In genomic region chr10:83261264-83261663, GRCm38 (mm10) we compare ENCODE assay signal across 29 mouse cellular contexts.
DNase-seq lines count a peak whose midpoint lies in the region; ATAC-seq lines count a peak whose summit lies in the region.
"Had no signal": no experiment of that assay in that cellular context is flagged by ENCODE, and none has a peak within 500 bp of the region (broad histone marks: within the 10 kb centered on the region; RNA-seq: fewer than 3 reads in every experiment).

No protein-coding gene starts in this region.

- 40% methylated on average over 4 of the region's 4 CpGs for WGBS in forebrain, embryonic 14.5 days
- WGBS in forebrain, embryonic 10.5 days: 74% methylated on average over 4 of the region's 4 CpGs
- 32% methylated on average over 4 of the region's 4 CpGs for WGBS in lung, embryonic 15.5 days

- no peaks in the 10 kb centered on the region for H3K36me3 ChIP-seq in forebrain, embryonic 14.5 days (ENCODE audit: control insufficient read depth, insufficient read depth, low read length)
- no peaks in the 10 kb centered on the region for H3K36me3 ChIP-seq in forebrain, embryonic 10.5 days (replicated peaks)
- no peaks in the 10 kb centered on the region for H3K36me3 ChIP-seq in lung, embryonic 15.5 days
- H3K36me3 ChIP-seq: embryonic facial prominence, embryonic 13.5 days; heart, embryonic 12.5 days; kidney, embryonic 15.5 days; neural tube, embryonic 13.5 days; stomach, embryonic 15.5 days had no signal

- H3K4me3 ChIP-seq in forebrain, embryonic 14.5 days (ENCODE audit: low read depth, low read length): no peak overlapping the region
- no peak overlapping the region for H3K4me3 ChIP-seq in forebrain, embryonic 10.5 days
- H3K4me3 ChIP-seq in lung, embryonic 15.5 days: no peak overlapping the region
- H3K4me3 ChIP-seq: embryonic facial prominence, embryonic 13.5 days; gastrocnemius, adult 2 months; heart, embryonic 12.5 days; kidney, embryonic 15.5 days; myocyte; neural tube, embryonic 13.5 days; stomach, embryonic 15.5 days had no signal

- no peak overlapping the region for H3K4me2 ChIP-seq in forebrain, embryonic 14.5 days (ENCODE audit: low read length)
- no peak overlapping the region for H3K4me2 ChIP-seq in lung, embryonic 15.5 days
- H3K4me2 ChIP-seq: embryonic facial prominence, embryonic 13.5 days; heart, embryonic 12.5 days; kidney, embryonic 15.5 days; liver, embryonic 11.5 days; neural tube, embryonic 13.5 days; stomach, embryonic 15.5 days had no signal

- peak; percentile 30 for DNase-seq in forebrain, embryonic 14.5 days (ENCODE audit: low spot score)
- DNase-seq in forebrain, embryonic 10.5 days (ENCODE audit: extremely low spot score, low spot score): no peak
- DNase-seq in lung, postnatal 36 days: no peak
- DNase-seq in 3T3-L1 (ENCODE audit: low read depth, low spot score): peak; percentile 36
- peak; percentile 53 for DNase-seq in fibroblast of lung, adult 2 months (ENCODE audit: low read depth)
- DNase-seq in gastrocnemius, postnatal 10 days: no peak
- DNase-seq: adrenal gland, adult 8-10 months; cerebellum, adult 18-20 months; cerebellum, postnatal 25 days; gastrocnemius, adult 2 months; heart, adult 18-20 months; heart, postnatal 10 days; kidney, adult 11 months; kidney, postnatal 36 days; layer of hippocampus, postnatal 36 days; liver, postnatal 0 days; right cerebral cortex, adult 18-20 months; thymus, postnatal 36 days had no signal

- no peak for ATAC-seq in forebrain, embryonic 14.5 days
- peak; percentile 54 for ATAC-seq in lung, embryonic 15.5 days (ENCODE audit: borderline replicate concordance, extremely low read depth, low FRiP score, low TSS enrichment)
- ATAC-seq: CD4-positive, CD25-positive, alpha-beta regulatory T cell, adult 4 months; liver, postnatal 0 days; midbrain, embryonic 16.5 days; Patski had no signal

- no peak overlapping the region for H3K27ac ChIP-seq in forebrain, embryonic 14.5 days (ENCODE audit: low read depth, low read length)
- no peak overlapping the region for H3K27ac ChIP-seq in forebrain, embryonic 10.5 days
- no peak overlapping the region for H3K27ac ChIP-seq in lung, embryonic 15.5 days
- H3K27ac ChIP-seq: embryonic facial prominence, embryonic 13.5 days; gastrocnemius, adult 2 months; kidney, embryonic 15.5 days; neural tube, embryonic 13.5 days; stomach, embryonic 15.5 days had no signal

- H3K27me3 ChIP-seq in forebrain, embryonic 14.5 days (replicated peaks; ENCODE audit: control insufficient read depth, insufficient read depth, low read length): no peaks in the 10 kb centered on the region
- no peaks in the 10 kb centered on the region for H3K27me3 ChIP-seq in forebrain, embryonic 10.5 days (ENCODE audit: poor library complexity, severe bottlenecking)
- no peaks in the 10 kb centered on the region for H3K27me3 ChIP-seq in lung, embryonic 15.5 days
- H3K27me3 ChIP-seq: embryonic facial prominence, embryonic 13.5 days; kidney, embryonic 15.5 days; neural tube, embryonic 13.5 days; Patski; stomach, embryonic 15.5 days had no signal

- H3K9ac ChIP-seq in forebrain, embryonic 14.5 days (ENCODE audit: low read length): no peak overlapping the region
- H3K9ac ChIP-seq in lung, embryonic 15.5 days: no peak overlapping the region
- H3K9ac ChIP-seq: embryonic facial prominence, embryonic 13.5 days; heart, embryonic 12.5 days; kidney, embryonic 15.5 days; liver, postnatal 0 days; neural tube, embryonic 13.5 days; stomach, embryonic 15.5 days had no signal

- H3K9me3 ChIP-seq in forebrain, embryonic 14.5 days (replicated peaks; ENCODE audit: control insufficient read depth, low read length): no peaks in the 10 kb centered on the region
- no peaks in the 10 kb centered on the region for H3K9me3 ChIP-seq in forebrain, embryonic 10.5 days
- H3K9me3 ChIP-seq in lung, embryonic 15.5 days: no peaks in the 10 kb centered on the region
- H3K9me3 ChIP-seq: embryonic facial prominence, embryonic 13.5 days; heart, embryonic 12.5 days; kidney, embryonic 15.5 days; neural tube, embryonic 13.5 days; stomach, embryonic 15.5 days had no signal

- 0 out of 2 replicates have a peak, but pooled peaks cover 5% of the 10 kb centered on the region for H3K4me1 ChIP-seq in forebrain, embryonic 14.5 days (ENCODE audit: control insufficient read depth, insufficient read depth, low read length)
- no peaks in the 10 kb centered on the region for H3K4me1 ChIP-seq in forebrain, embryonic 10.5 days
- no peaks in the 10 kb centered on the region for H3K4me1 ChIP-seq in lung, embryonic 15.5 days
- H3K4me1 ChIP-seq: heart, embryonic 12.5 days; kidney, embryonic 15.5 days; stomach, embryonic 15.5 days had no signal

Comparison
In these comparisons a context has a peak if more than half of its experiments do, and no peak if none do; other contexts are left out.
1. DNase-seq: peak in forebrain, embryonic 14.5 days (single experiment), 3T3-L1 (single experiment) and fibroblast of lung, adult 2 months (single experiment); none in forebrain, embryonic 10.5 days (single experiment), lung, postnatal 36 days (single experiment) and gastrocnemius, postnatal 10 days (single experiment).